Mouse (Mus musculus) layer of hippocampus, adult 9-10 months (tissue): ENCODE results near the gene 2410141K09Rik.
"Not testable (repeated sequence)": the region's sequence is repeated elsewhere in the genome, so short reads cannot be mapped to it uniquely, and the experiment has no call there.

Experiments
- DNase-seq: peaks from one replicate; pipeline ENCODE4 v3.0.0; 2022; ENCODE audit warnings: low spot score

The 2410141K09Rik gene

DNA sequence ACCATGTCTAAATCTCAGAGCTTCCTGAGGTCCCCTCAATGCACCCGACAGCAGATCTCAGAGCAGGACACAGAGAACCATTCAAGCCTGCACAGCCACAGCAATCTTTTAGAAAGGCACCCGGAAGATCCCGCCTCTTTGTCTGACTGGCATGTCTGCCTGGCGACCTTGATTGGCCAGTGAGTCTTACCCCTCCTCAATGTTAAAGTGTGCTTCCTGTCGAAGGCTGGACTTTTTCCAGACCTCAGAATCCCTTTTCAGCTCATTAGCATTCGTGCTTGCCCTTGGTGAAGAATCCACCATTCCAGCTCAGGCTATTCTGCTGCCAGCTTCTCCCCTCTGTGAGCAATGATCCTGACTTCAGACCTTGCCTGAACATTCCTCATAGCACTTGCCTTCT lies at the start of gene 2410141K09Rik:
Gene 2410141K09Rik (minus strand): TSS at position 101 of the 400 bp plus-strand sequence.
- not testable (repeated sequence) for DNase-seq

DNA sequence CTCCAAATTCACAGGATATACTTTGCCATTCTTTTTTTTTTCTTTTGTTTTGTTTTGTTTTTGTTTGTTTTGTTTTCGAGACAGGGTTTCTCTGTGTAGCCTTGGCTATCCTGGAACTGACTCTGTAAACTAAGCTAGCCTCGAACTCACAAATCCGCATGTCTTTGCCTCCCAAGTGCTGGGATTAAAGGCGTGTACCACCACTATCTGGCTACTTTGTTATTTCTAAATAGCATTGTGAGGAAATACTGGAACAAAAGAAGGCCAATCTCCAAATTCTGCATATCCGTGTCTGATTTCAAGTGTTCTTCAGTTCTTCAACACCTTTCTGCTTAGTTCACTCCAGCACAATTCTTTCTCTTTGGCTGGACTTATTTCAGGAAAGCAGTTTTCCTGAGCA lies 14.1 kb downstream of the 2410141K09Rik start:
- DNase-seq: not testable (repeated sequence)

DNA sequence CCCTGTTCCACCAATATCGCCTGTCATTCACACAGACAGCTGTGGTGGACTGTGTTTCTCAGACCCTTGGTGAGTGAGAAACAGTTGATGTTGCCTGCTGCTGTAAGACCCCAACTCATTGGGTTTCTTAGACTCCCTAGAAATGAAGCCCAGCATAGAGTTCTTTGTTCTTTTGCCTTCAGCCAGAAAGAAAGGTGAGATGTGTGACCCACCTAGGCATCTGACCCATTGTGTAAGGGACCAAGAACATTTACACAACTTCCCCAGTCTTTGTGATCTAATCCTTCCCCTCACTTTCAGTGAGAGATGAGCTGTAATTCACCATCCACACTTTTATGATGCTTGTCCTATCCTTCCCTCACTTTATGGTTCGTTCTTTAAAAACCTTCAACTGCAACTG lies 26.0 kb downstream of the 2410141K09Rik start:
- DNase-seq: not testable (repeated sequence)
